Mouse (Mus musculus): Measurements from ENCODE around the gene Gm13103.
"Not testable (repeated sequence)": the region's sequence is repeated elsewhere in the genome, so short reads cannot be mapped to it uniquely, and the experiment has no call there.

The Gm13103 gene

DNA sequence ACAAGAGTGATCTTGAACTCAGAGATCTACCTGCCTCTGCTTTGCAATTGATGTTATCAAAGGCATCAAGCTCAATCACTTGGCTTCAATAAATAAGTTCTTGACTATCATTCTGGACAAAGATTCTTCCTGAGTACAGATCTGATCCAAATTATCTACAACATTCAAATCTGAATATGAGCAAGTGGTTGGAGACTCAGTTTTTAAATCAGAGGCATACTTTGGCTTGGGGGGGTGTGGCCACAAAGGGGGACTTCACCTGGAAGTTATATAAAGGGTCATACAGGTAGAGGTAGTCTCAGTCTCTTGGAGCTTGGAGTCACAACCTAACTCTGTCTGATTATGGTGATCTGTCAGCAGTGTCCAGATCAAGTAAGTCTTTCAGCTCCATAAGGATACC is at the start of gene Gm13103:
Gene Gm13103 (plus strand): TSS at position 301 of the 400 bp plus-strand sequence.
- not testable (repeated sequence) for DNase-seq

DNA sequence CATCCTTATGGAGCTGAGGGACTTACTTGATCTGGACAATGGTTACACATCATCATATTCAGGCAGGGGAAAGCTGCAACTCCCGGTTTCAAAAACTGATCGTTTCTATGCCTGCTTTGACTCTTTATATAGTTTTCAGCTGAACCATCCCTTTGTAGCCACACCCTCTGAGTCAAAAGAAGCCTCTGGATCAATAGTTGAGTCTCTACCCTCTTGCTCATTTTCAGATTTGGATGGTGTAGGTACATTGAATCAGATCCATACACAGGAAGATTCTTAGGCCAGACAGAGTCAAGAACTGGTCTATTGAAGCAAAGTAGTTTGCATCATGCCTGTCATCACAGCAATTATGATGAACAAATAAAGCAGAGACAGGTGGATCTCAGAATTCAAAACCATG is 30.3 kb upstream of the Gm13103 start, which contains the start of gene Gm13084:
Gene Gm13084 (minus strand): TSS at position 101 of the 400 bp plus-strand sequence.
- DNase-seq = no peak

DNA sequence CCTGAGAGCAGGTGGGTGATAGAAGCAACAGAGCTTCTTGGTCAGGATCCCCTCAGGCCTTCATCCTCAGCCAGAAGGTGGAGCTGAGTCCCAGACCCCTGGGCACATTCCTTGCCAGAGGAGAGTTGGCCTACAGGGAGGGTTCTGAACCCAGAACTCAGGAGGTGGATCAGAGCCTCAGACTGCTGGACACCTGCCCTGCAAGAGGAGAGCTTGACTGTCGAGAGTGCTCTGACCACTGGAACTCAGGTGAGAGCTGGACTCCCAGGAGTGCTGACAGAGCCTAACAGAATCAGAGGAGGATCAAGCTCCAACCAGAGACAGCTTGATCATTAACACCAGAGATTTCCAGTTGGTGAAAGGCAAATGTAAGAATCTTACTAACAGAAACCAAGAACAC is 36.1 kb downstream of the Gm13103 start:
- not testable (repeated sequence) for DNase-seq

DNA sequence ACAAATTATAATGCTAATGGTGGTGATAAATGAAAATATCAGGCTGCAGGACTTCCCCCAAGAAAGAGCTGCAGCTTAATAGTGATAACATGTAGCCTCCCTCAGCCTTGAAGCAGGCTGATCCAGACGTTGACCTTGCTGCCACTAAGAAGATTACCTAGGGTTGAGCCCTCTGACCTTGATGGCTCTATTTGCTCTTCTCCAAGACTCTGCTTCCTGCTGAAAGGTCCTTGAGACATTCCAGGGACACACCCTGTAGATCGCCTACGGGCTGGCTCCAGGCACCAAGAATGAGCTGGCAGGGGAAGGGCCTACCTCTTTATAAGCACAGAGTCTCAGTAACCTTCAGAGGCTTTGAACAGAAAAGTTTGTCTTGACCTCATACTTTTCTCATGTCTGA is 48.1 kb downstream of the Gm13103 start:
- DNase-seq = not testable (repeated sequence)

DNA sequence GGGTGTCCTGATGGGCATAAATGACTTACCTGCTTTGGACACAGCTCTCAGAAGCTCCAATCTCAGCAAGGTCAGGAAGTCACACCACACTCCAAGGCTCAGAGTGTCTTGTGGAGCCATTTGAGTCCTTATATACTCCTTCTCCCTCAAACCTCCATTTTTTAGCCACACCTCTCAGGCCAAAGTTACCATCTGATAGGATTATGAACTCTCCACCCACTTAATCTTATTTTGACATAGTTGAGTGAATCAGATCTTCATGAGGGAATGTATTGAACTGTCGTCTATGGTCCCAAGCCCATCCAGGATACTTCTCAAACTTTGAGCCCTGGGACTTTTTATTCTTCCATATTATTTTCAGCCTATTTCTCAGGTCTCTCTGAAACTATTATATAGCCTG is 54.0 kb downstream of the Gm13103 start, which contains the start of gene Pramef6:
Gene Pramef6 (minus strand): TSS at position 101 of the 400 bp plus-strand sequence.
- DNase-seq = not testable (repeated sequence)
